Comparison of ENCODE assay signal across 25 mouse cellular contexts in the genomic region with DNA sequence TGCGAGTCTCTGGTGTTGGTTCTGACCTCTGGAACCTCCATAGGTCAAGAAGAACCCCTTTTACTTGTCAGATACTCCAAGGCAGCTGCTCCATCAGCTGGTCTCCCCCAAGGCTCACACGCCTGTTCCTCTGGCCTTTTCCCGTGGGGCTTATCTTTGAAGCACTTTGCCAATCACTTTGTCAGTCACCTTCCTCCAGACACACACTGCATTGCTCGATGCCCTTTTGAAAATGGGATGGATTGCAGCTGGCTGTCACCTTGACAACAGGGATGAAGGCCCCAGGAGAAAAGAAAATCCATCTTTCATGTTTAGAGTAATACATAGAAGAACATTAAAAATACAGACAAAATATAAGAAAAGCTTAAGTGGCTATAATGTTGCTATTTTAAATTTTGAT.
DNase-seq lines count a peak whose midpoint lies in the region; ATAC-seq lines count a peak whose summit lies in the region.
"Had no signal": no experiment of that assay in that cellular context is flagged by ENCODE, and none has a peak within 500 bp of the region (broad histone marks: within the 10 kb centered on the region; RNA-seq: fewer than 3 reads in every experiment).

No protein-coding gene starts in this region.

- no peaks in the 10 kb centered on the region for H3K4me1 ChIP-seq in midbrain, embryonic 11.5 days (ENCODE audit: control insufficient read depth, insufficient read depth, low read length)
- peaks cover 27% of the 10 kb centered on the region for H3K4me1 ChIP-seq in midbrain, embryonic 10.5 days
- peaks cover 29% of the 10 kb centered on the region for H3K4me1 ChIP-seq in midbrain, embryonic 13.5 days (replicated peaks)
- H3K4me1 ChIP-seq in midbrain, embryonic 16.5 days (ENCODE audit: control insufficient read depth, insufficient read depth, low read length), result peaks cover 11% of the 10 kb centered on the region
- H3K4me1 ChIP-seq: embryonic facial prominence, embryonic 12.5 days had no signal

- intact Hi-C loops in gastrocnemius, postnatal 36 days (cut with DNase I), result no loop called here

- no peak for DNase-seq in midbrain, embryonic 11.5 days (ENCODE audit: low spot score, missing footprints)
- DNase-seq in midbrain, embryonic 10.5 days (ENCODE audit: low spot score), result no peak
- no peak for DNase-seq in gastrocnemius, postnatal 36 days
- no peak for DNase-seq in right cerebral cortex, postnatal 10 days (ENCODE audit: low spot score in 2 of 2)
- DNase-seq: adrenal gland, adult 8-10 months; adrenal gland, postnatal 36 days; cerebellum, adult 11 months; cerebellum, adult 2 months; cerebellum, adult 9-11 months; cerebellum, postnatal 25 days; forebrain, postnatal 0 days; gastrocnemius, adult 2 months; gastrocnemius, postnatal 14 days; heart, adult 18-20 months; heart, postnatal 10 days; heart, postnatal 36 days had no signal

- H3K27ac ChIP-seq in midbrain, embryonic 11.5 days (ENCODE audit: low read depth, low read length), result no peak overlapping the region
- H3K27ac ChIP-seq in midbrain, embryonic 10.5 days (replicated peaks), result no peak overlapping the region
- H3K27ac ChIP-seq in midbrain, embryonic 13.5 days, result peak overlapping the region; percentile 44
- peak overlapping the region; percentile 44; the same call in 1 of the 2 replicates for H3K27ac ChIP-seq in midbrain, embryonic 16.5 days (ENCODE audit: low read length)
- H3K27ac ChIP-seq: embryonic facial prominence, embryonic 12.5 days; embryonic facial prominence, embryonic 15.5 days; heart, embryonic 15.5 days had no signal

- H3K27me3 ChIP-seq in midbrain, embryonic 11.5 days (ENCODE audit: control insufficient read depth, insufficient read depth, low read length), result no peaks in the 10 kb centered on the region
- no peaks in the 10 kb centered on the region for H3K27me3 ChIP-seq in midbrain, embryonic 10.5 days (ENCODE audit: low read depth, poor library complexity, severe bottlenecking)
- H3K27me3 ChIP-seq in midbrain, embryonic 13.5 days, result no peaks in the 10 kb centered on the region
- no peaks in the 10 kb centered on the region for H3K27me3 ChIP-seq in midbrain, embryonic 16.5 days (ENCODE audit: control insufficient read depth, insufficient read depth, low read depth, low read length)
- H3K27me3 ChIP-seq: embryonic facial prominence, embryonic 12.5 days; embryonic facial prominence, embryonic 15.5 days; heart, embryonic 12.5 days; heart, embryonic 15.5 days; hindbrain, embryonic 12.5 days had no signal

- H3K9me3 ChIP-seq in midbrain, embryonic 11.5 days (ENCODE audit: control insufficient read depth, low read length), result no peaks in the 10 kb centered on the region
- H3K9me3 ChIP-seq in midbrain, embryonic 10.5 days (replicated peaks), result no peaks in the 10 kb centered on the region
- no peaks in the 10 kb centered on the region for H3K9me3 ChIP-seq in midbrain, embryonic 13.5 days
- H3K9me3 ChIP-seq in midbrain, embryonic 16.5 days (replicated peaks; ENCODE audit: control insufficient read depth, low read length, poor library complexity, severe bottlenecking), result no peaks in the 10 kb centered on the region
- H3K9me3 ChIP-seq: embryonic facial prominence, embryonic 12.5 days; embryonic facial prominence, embryonic 15.5 days; heart, embryonic 15.5 days; hindbrain, embryonic 12.5 days had no signal

- H3K9ac ChIP-seq in midbrain, embryonic 11.5 days (ENCODE audit: low read length), result no peak overlapping the region
- no peak overlapping the region for H3K9ac ChIP-seq in midbrain, embryonic 13.5 days (replicated peaks)
- H3K9ac ChIP-seq in midbrain, embryonic 16.5 days (ENCODE audit: low read depth, low read length), result no peak overlapping the region
- H3K9ac ChIP-seq: embryonic facial prominence, embryonic 12.5 days; embryonic facial prominence, embryonic 15.5 days; forebrain, postnatal 0 days; heart, embryonic 12.5 days; heart, embryonic 15.5 days; hindbrain, embryonic 12.5 days had no signal

- no peaks in the 10 kb centered on the region for H3K36me3 ChIP-seq in midbrain, embryonic 11.5 days (ENCODE audit: control insufficient read depth, insufficient read depth, low read length)
- no peaks in the 10 kb centered on the region for H3K36me3 ChIP-seq in midbrain, embryonic 10.5 days
- no peaks in the 10 kb centered on the region for H3K36me3 ChIP-seq in midbrain, embryonic 13.5 days
- H3K36me3 ChIP-seq in midbrain, embryonic 16.5 days (ENCODE audit: control insufficient read depth, insufficient read depth, low read length), result no peaks in the 10 kb centered on the region
- H3K36me3 ChIP-seq: embryonic facial prominence, embryonic 12.5 days; embryonic facial prominence, embryonic 15.5 days; heart, embryonic 12.5 days; heart, embryonic 15.5 days; hindbrain, embryonic 12.5 days had no signal

- 0 out of 2 replicates have a peak, but pooled peaks have one; percentile 33 for ATAC-seq in midbrain, embryonic 11.5 days (ENCODE audit: low FRiP score)
- ATAC-seq in midbrain, embryonic 13.5 days, result no peak
- ATAC-seq in midbrain, embryonic 16.5 days, result no peak
- ATAC-seq: activated CD4-positive, CD25-positive, alpha-beta regulatory T cell, adult 4 months; forebrain, embryonic 14.5 days; forebrain, postnatal 0 days had no signal

- WGBS in midbrain, embryonic 11.5 days, result 60% methylated on average over 4 of the region's 4 CpGs
- 67% methylated on average over 4 of the region's 4 CpGs for WGBS in midbrain, embryonic 10.5 days
- WGBS in midbrain, embryonic 13.5 days, result 29% methylated on average over 4 of the region's 4 CpGs
- 32% methylated on average over 4 of the region's 4 CpGs for WGBS in midbrain, embryonic 16.5 days

- no peak overlapping the region for H3K4me2 ChIP-seq in midbrain, embryonic 11.5 days
- H3K4me2 ChIP-seq in midbrain, embryonic 13.5 days (replicated peaks), result no peak overlapping the region
- H3K4me2 ChIP-seq in midbrain, embryonic 16.5 days (ENCODE audit: low read length), result no peak overlapping the region
- H3K4me2 ChIP-seq: embryonic facial prominence, embryonic 12.5 days; embryonic facial prominence, embryonic 15.5 days; heart, embryonic 12.5 days; heart, embryonic 15.5 days; hindbrain, embryonic 12.5 days had no signal

- no peak overlapping the region for H3K4me3 ChIP-seq in midbrain, embryonic 11.5 days (ENCODE audit: low read depth, low read length)
- H3K4me3 ChIP-seq in midbrain, embryonic 10.5 days, result no peak overlapping the region
- no peak overlapping the region for H3K4me3 ChIP-seq in midbrain, embryonic 13.5 days (replicated peaks)
- H3K4me3 ChIP-seq in midbrain, embryonic 16.5 days (ENCODE audit: low read depth, low read length), result no peak overlapping the region
- H3K4me3 ChIP-seq: embryonic facial prominence, embryonic 12.5 days; embryonic facial prominence, embryonic 15.5 days; gastrocnemius, adult 2 months; heart, embryonic 12.5 days; heart, embryonic 15.5 days; hindbrain, embryonic 12.5 days had no signal

Comparison
In these comparisons a context has a peak if more than half of its experiments do, and no peak if none do; other contexts are left out.
1. H3K27ac ChIP-seq: peak in midbrain, embryonic 13.5 days (single experiment) and midbrain, embryonic 16.5 days (single experiment); none in midbrain, embryonic 11.5 days (single experiment) and midbrain, embryonic 10.5 days (single experiment).